Mouse (Mus musculus) frontal cortex, postnatal 25 days (tissue): ENCODE measurements around the gene Plpp3.
A peak's percentile ranks its signal among the peaks of the same experiment; 100 is the strongest.

ENCODE experiments used
- DNase-seq, 2 experiments: peaks; one replicate each; pipeline ENCODE4 v3.0.0; 2022; ENCODE audit warnings: low spot score in 2 of 2

Gene Plpp3

GRCm38 (mm10) chr4:105157276-105158168, at the start of gene Plpp3:
Gene Plpp3 (plus strand): TSS chr4:105157347.
- peak; percentile 49 to 71 for DNase-seq

GRCm38 (mm10) chr4:105107943-105108640, 49.1 kb upstream of the Plpp3 start:
- no peak for DNase-seq

- no peak for DNase-seq
Observed at GRCm38 (mm10) chr4:105108641-105109198, 48.4 kb upstream of the Plpp3 start.

GRCm38 (mm10) chr4:105109199-105109989, 47.8 kb upstream of the Plpp3 start, which contains the start of gene Prkaa2:
Gene Prkaa2 (minus strand): TSS chr4:105109890.
- DNase-seq = peak; percentile 49 to 53

GRCm38 (mm10) chr4:105109990-105110683, 47.0 kb upstream of the Plpp3 start:
- peak; percentile 19 to 32 for DNase-seq

- DNase-seq = no peak
Observed at GRCm38 (mm10) chr4:105110684-105111035, 46.5 kb upstream of the Plpp3 start.

- no peak for DNase-seq
Observed at GRCm38 (mm10) chr4:105111770-105112169, 45.4 kb upstream of the Plpp3 start.

GRCm38 (mm10) chr4:105113042-105113441, 44.1 kb upstream of the Plpp3 start:
- no peak for DNase-seq

- no peak for DNase-seq
Observed at GRCm38 (mm10) chr4:105113468-105113867, 43.7 kb upstream of the Plpp3 start.

GRCm38 (mm10) chr4:105121081-105121480, 36.1 kb upstream of the Plpp3 start:
- DNase-seq = no peak

- peak; percentile 54 for DNase-seq
Observed at GRCm38 (mm10) chr4:105122429-105122828, 34.7 kb upstream of the Plpp3 start.

- DNase-seq = no peak
Observed at GRCm38 (mm10) chr4:105129212-105129611, 27.9 kb upstream of the Plpp3 start.

- no peak for DNase-seq
Observed at GRCm38 (mm10) chr4:105131756-105132314, 25.3 kb upstream of the Plpp3 start.

GRCm38 (mm10) chr4:105133350-105134050, 23.6 kb upstream of the Plpp3 start:
- DNase-seq = no peak

- DNase-seq = no peak
Observed at GRCm38 (mm10) chr4:105149492-105149891, 7.7 kb upstream of the Plpp3 start.

GRCm38 (mm10) chr4:105151911-105152690, 5.0 kb upstream of the Plpp3 start:
- DNase-seq = peak; percentile 64

GRCm38 (mm10) chr4:105153227-105153626, 3.9 kb upstream of the Plpp3 start:
- DNase-seq = no peak

GRCm38 (mm10) chr4:105156281-105156680, 866 bp upstream of the Plpp3 start:
- no peak for DNase-seq

GRCm38 (mm10) chr4:105156955-105157275, 232 bp upstream of the Plpp3 start:
- no peak for DNase-seq

- peak; percentile 41 to 53 for DNase-seq
Observed at GRCm38 (mm10) chr4:105158169-105158555, 1.0 kb downstream of the Plpp3 start.
